Mouse (Mus musculus) kidney, adult 2 months (tissue): ENCODE measurements around the gene Grip1. TPM values are rescaled to one million over a fixed set of nuclear protein-coding genes. Genes with fewer than 3 reads are reported as not detected.
A peak's percentile ranks its signal among the peaks of the same experiment; 100 is the strongest.

ENCODE experiments used
- DNase-seq: peaks from one replicate; pipeline ENCODE4 v3.0.0; 2021
- H3K27ac ChIP-seq: fragments of 200-500 bp; 2 replicates; pipeline ENCODE4 v1.5.1; 2012; ENCODE audit warnings: low read depth, low read length, control low read depth, inconsistent platforms; ENCODE audit not compliant: insufficient read depth
- H3K27me3 ChIP-seq: fragments of 200-500 bp; replicated peaks from 2 replicates; pipeline ENCODE4 v1.6.1; 2012; ENCODE audit warnings: mild to moderate bottlenecking, moderate library complexity, low read length, inconsistent platforms; ENCODE audit not compliant: control insufficient read depth, insufficient read depth
- H3K36me3 ChIP-seq: fragments of 200-500 bp; 2 replicates; pipeline ENCODE4 v1.6.1; 2012; ENCODE audit warnings: mild to moderate bottlenecking, moderate library complexity, low read length, inconsistent platforms; ENCODE audit not compliant: control insufficient read depth, insufficient read depth
- H3K4me1 ChIP-seq: fragments of 200-500 bp; 2 replicates; pipeline ENCODE4 v1.6.1; 2011; ENCODE audit warnings: low read length; ENCODE audit not compliant: control insufficient read depth, insufficient read depth
- H3K4me3 ChIP-seq: fragments of 200-500 bp; 2 replicates; pipeline ENCODE4 v1.5.1; 2011; ENCODE audit warnings: mild to moderate bottlenecking, low read depth, low read length, control low read depth; ENCODE audit not compliant: insufficient read depth
- CTCF ChIP-seq: fragments of 200-500 bp; conservative IDR thresholded peaks from 2 replicates; pipeline ENCODE4 v1.5.1; 2011; ENCODE audit warnings: low read depth, mild to moderate bottlenecking, control low read depth, low read length, moderate library complexity, mixed read lengths; ENCODE audit not compliant: insufficient read depth, insufficient read length
- POLR2A ChIP-seq: fragments of 200-500 bp; IDR thresholded peaks from one replicate; pipeline ENCODE4 v1.6.1; 2011; ENCODE audit warnings: low read depth, low read length, control low read depth
- WGBS: fragments of 180-500 bp; shearing (Covaris S2); methylation state at CpG from one replicate; pipeline ENCODE4 v1.1.7; 2018; 5-methylcytosine and 5-hydroxymethylcytosine counted together
- polyA plus RNA-seq: library from polyadenylated mRNA; depleted of rRNA; stranded (reverse); fragments of >200 nt; gene quantifications from 2 replicates; pipeline ENCODE4 v1.2.3, GENCODE M21; 2012; rRNA removed

The Grip1 gene
- polyA plus RNA-seq: 2.5 and 2.7 TPM in 2 replicates

GRCm38 (mm10) chr10:119453431-119454105, at the start of gene Grip1:
Grip1 (plus strand) TSS chr10:119453830.
- Histone ChIP-seq H3K27me3 (no peaks in the 10 kb centered on the region), H3K4me1 (peaks cover 5% of the 10 kb centered on the region; the same call in 1 of the 2 replicates), H3K36me3 (no peaks in the 10 kb centered on the region), H3K4me3 (peak within 1 kb of the TSS; percentile 66), H3K27ac (no peak within 1 kb of the TSS)
- TF ChIP-seq POLR2A (no peak), CTCF (no peak)
- under 1% methylated on average over 80 of the region's 84 CpGs for WGBS
- DNase-seq: peak; percentile 27

DNA sequence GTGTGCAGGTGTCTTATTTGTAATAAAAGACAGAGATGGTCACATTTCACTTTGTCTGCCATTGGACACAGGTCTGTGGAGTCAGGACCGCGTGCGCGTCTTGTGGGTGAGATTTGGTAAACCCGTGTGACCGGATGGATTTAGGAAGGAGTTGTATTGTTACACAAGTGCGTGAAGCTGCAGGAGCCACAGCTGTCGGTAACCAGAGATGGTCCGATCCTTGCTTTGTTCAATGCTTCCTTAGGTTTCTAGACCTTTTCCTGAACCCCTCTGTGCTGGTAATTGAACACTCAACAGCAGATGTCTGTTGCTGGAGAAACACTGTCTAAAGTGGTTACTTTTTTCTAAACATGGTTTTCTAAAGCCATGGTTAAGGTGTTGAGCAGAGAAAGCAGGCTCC, 48.5 kb upstream of the Grip1 start:
- Histone ChIP-seq H3K27me3 (no peaks in the 10 kb centered on the region), H3K27ac (no peak overlapping the region), H3K4me1 (no peaks in the 10 kb centered on the region), H3K4me3 (no peak overlapping the region), H3K36me3 (no peaks in the 10 kb centered on the region)
- WGBS: 78% methylated on average over 9 of the region's 9 CpGs
- no peak for DNase-seq
- no peak for TF ChIP-seq CTCF

GRCm38 (mm10) chr10:119405612-119406011, 48.0 kb upstream of the Grip1 start:
- TF ChIP-seq CTCF (no peak), POLR2A (no peak)
- H3K4me3 ChIP-seq: no peak overlapping the region
- no peaks in the 10 kb centered on the region for H3K4me1 ChIP-seq
- no peaks in the 10 kb centered on the region for H3K36me3 ChIP-seq
- H3K27me3 ChIP-seq: no peaks in the 10 kb centered on the region
- H3K27ac ChIP-seq: no peak overlapping the region
- 88% methylated on average over 1 of the region's 1 CpGs for WGBS
- DNase-seq: no peak

DNA sequence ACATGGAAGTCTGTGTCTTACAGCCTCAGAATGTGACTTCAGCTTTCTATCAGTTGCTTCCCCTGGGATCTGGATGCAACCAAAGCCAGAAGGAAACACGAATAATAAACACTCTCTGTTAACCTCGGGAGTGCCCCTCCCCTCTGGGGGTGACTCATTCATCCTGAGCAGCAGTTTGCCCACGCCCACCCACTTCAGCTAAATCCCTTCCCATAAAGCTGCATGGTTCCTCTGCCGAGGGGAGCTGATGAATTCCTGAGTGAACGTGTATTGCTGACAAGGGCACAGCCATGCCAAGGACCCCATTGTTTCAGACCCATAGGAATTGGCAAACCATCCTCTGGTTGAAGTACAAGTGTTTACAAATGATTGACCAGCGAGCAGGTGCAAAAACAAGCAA, 45.3 kb upstream of the Grip1 start:
- no peaks in the 10 kb centered on the region for H3K4me1 ChIP-seq
- H3K27ac ChIP-seq: no peak overlapping the region
- WGBS: 4% methylated on average over 6 of the region's 6 CpGs
- H3K36me3 ChIP-seq: no peaks in the 10 kb centered on the region
- TF ChIP-seq POLR2A (no peak), CTCF (no peak)
- DNase-seq: peak; percentile 3
- H3K4me3 ChIP-seq: no peak overlapping the region
- no peaks in the 10 kb centered on the region for H3K27me3 ChIP-seq

DNA sequence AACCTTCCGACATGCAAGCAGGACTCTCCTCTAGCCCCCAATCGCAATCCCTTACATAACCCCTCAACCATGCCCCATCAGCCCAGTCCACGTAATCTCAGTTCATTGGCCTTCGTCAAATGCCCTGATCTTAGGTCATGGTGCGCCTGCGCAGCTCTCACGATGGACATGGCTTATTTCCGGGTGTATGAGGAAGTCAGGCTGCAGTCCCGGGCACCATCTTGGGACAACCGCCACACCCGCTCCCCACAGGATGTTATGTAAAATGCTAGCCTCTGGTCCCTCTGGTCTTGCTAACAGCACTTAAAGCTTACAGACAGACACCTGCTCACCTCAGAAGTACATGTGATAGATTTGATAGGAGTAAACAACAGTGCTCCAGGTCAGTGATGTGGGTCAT, 40.4 kb upstream of the Grip1 start:
- Histone ChIP-seq H3K27ac (no peak overlapping the region), H3K27me3 (no peaks in the 10 kb centered on the region), H3K4me3 (no peak overlapping the region), H3K36me3 (no peaks in the 10 kb centered on the region), H3K4me1 (no peaks in the 10 kb centered on the region)
- WGBS: 95% methylated on average over 11 of the region's 11 CpGs
- no peak for DNase-seq
- TF ChIP-seq POLR2A (no peak), CTCF (no peak)

- no peak overlapping the region for H3K27ac ChIP-seq
- no peaks in the 10 kb centered on the region for H3K36me3 ChIP-seq
- no peak overlapping the region for H3K4me3 ChIP-seq
- H3K4me1 ChIP-seq: no peaks in the 10 kb centered on the region
- 79% methylated on average over 4 of the region's 4 CpGs for WGBS
- no peak for TF ChIP-seq POLR2A
- no peak for TF ChIP-seq CTCF
- no peak for DNase-seq
- no peaks in the 10 kb centered on the region for H3K27me3 ChIP-seq
Measured at GRCm38 (mm10) chr10:119415106-119415505, 38.5 kb upstream of the Grip1 start.

- H3K4me3 ChIP-seq: no peak overlapping the region
- DNase-seq: no peak
- WGBS: 49% methylated on average over 6 of the region's 6 CpGs
- H3K27ac ChIP-seq: no peak overlapping the region
- TF ChIP-seq CTCF (no peak), POLR2A (no peak)
- H3K36me3 ChIP-seq: no peaks in the 10 kb centered on the region
- H3K27me3 ChIP-seq: no peaks in the 10 kb centered on the region
- no peaks in the 10 kb centered on the region for H3K4me1 ChIP-seq
Measured at GRCm38 (mm10) chr10:119421418-119421817, 32.2 kb upstream of the Grip1 start.
